Mouse (Mus musculus): ENCODE results near the gene Sh3bp5l. TPM values are rescaled to one million over a fixed set of nuclear protein-coding genes. Genes with fewer than 3 reads are reported as not detected.
"Not testable (repeated sequence)": the region's sequence is repeated elsewhere in the genome, so short reads cannot be mapped to it uniquely, and the experiment has no call there.

The Sh3bp5l gene
- polyA plus RNA-seq, 1 experiment: 64.5 TPM

DNA sequence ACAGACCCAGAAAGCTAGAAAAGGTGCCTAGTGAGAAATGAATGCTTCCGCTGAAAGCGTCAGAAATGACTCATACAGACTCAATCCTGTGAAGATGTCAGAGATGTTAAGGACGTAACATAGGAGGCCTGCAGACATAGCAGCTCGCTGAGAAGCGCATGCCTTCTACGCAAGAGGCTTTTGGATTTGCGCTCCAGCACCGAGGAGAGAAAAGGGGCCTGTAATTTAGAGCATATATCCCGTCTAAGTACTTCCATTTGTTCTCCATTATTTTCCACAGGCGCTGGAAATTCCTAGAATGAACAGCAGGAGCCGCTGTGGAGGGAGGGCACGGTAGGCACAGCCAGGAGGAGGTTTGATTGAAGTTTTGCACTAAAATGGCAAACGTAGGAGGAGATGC lies 29.5 kb upstream of the Sh3bp5l start:
- H3K27ac ChIP-seq (ENCODE audit: insufficient read depth, low read length): no peak overlapping the region
- peak; percentile 64 to 74 for DNase-seq
- WGBS: 17% methylated on average over 13 of the region's 13 CpGs

DNA sequence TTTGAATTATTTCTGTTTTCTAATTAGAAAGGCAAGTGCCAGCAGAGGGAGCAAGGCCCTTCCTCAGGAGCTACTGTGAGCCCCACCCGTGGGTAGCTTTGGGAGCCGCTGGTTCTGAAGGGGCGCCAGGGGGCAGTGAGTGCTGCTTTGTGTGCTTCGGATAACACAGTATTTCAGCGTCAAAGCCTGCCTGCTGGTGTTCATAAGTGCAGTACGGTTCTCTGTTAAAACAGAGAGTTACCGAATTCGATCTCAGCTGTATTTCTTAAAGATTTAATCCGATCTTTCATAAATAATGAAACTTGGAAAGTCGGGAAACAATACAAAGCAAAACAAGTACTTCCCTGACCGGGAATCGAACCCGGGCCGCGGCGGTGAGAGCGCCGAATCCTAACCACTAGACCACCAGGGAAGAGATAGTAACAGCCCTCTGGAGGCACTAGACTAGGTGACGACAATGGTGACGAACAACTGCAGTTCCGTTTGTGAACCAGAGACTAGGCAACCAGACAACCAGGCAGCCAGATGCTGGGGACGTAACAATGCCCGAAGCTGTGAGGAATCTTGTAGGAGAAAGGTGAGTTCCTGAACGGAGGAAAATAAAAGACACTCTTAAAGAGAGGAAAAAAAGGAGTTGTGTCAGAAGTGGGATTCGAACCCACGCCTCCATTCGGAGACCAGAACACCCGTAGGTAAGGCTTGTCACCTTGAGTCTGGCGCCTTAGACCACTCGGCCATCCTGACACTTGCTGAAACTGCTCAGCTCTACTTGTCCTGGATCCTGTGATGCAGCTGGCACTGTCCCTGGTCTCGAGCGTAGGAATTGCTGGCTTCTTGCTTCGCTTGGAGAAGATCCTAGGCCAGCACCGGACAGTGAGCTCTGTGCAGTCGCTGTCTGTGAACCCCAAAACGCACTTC lies 28.4 kb upstream of the Sh3bp5l start:
- TF ChIP-seq CTCF (IDR thresholded peaks at IDR 0.05; ENCODE audit: borderline replicate concordance, insufficient read depth, low read depth, low read length) (peak; percentile 55), POLR2A (IDR thresholded peaks at IDR 0.05; ENCODE audit: borderline replicate concordance, insufficient read depth, low read length) (no peak; the same call in 1 of the 2 replicates)
- DNase-seq: peak; percentile 97 to 99
- under 1% methylated on average over 36 of the region's 36 CpGs for WGBS
- Histone ChIP-seq H3K4me1 (ENCODE audit: control insufficient read depth, insufficient read depth, low read length) (no peaks in the 10 kb centered on the region), H3K27ac (ENCODE audit: insufficient read depth, low read length) (peak overlapping the region; percentile 10; the same call in 1 of the 2 replicates), H3K27me3 (ENCODE audit: control insufficient read depth, insufficient read depth, low read length) (no peaks in the 10 kb centered on the region), H3K4me3 (replicated peaks; ENCODE audit: insufficient read depth, low read depth, low read length) (peak overlapping the region; percentile 85)

More for the DNA sequence above, 29.5 kb upstream of the Sh3bp5l start:
- Histone ChIP-seq H3K4me3 (replicated peaks; ENCODE audit: insufficient read depth, low read depth, low read length) (peak overlapping the region; percentile 85), H3K4me1 (ENCODE audit: control insufficient read depth, insufficient read depth, low read length) (no peaks in the 10 kb centered on the region), H3K27me3 (ENCODE audit: control insufficient read depth, insufficient read depth, low read length) (no peaks in the 10 kb centered on the region)
- TF ChIP-seq POLR2A (IDR thresholded peaks at IDR 0.05; ENCODE audit: borderline replicate concordance, insufficient read depth, low read length): no peak
- TF ChIP-seq CTCF (IDR thresholded peaks at IDR 0.05; ENCODE audit: borderline replicate concordance, insufficient read depth, low read depth, low read length): peak; percentile 58

DNA sequence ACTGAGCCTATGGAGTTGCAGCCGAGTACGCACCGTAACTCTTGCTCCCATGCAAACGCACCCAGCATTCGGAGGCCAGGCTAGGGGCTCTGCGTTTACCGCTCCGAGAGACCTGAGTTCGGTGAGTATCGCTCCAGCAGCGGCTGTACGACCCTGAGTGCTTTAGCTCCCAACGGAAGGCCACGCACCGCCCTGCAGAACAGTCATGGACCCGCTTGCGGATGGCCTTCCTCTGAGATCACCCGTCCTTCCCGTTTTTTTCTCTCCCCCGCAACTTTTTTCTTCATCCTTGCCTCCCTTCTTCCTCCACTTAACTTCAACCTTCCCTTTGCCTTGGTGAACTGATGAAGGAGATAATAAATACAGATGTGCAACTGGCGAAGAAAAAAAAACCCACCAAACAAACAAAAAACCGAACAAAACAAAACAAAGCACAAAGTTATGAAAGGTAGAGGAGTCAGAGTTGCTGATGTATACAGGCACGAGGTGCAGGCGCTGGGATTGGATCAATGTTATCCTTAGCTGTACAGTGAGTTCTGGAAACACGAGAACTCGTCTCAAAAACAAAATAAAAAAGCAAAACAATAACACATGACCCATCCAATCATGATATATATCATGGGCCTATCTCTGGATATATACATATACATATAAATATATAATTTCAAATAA lies 27.6 kb upstream of the Sh3bp5l start:
- 1% methylated on average over 26 of the region's 26 CpGs for WGBS
- Histone ChIP-seq H3K27me3 (ENCODE audit: control insufficient read depth, insufficient read depth, low read length) (no peaks in the 10 kb centered on the region), H3K4me1 (ENCODE audit: control insufficient read depth, insufficient read depth, low read length) (no peaks in the 10 kb centered on the region), H3K27ac (ENCODE audit: insufficient read depth, low read length) (peak overlapping the region; percentile 10), H3K4me3 (replicated peaks; ENCODE audit: insufficient read depth, low read depth, low read length) (peak overlapping the region; percentile 85)
- no peak for DNase-seq
- TF ChIP-seq POLR2A (IDR thresholded peaks at IDR 0.05; ENCODE audit: borderline replicate concordance, insufficient read depth, low read length) (no peak), CTCF (IDR thresholded peaks at IDR 0.05; ENCODE audit: borderline replicate concordance, insufficient read depth, low read depth, low read length) (no peak)

DNA sequence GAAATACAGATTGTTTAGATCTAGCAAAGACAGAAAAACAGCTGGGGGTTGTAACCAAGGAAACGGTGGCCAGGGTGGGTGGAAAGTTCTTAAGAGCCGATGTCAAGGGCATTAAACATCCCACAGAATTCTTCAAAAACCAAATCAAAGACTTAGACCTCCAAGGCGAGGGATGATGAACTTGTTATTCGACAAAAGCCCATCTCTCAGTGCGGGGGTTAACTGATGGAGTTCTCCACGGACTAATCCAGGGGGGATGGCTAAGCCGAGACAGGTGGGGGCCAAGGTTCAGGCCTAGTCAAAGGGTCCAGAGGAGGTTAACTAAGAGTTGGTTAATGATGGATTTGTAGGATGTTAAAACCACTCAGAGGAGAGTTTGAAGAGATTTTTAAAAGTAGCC lies 26.9 kb upstream of the Sh3bp5l start:
- Histone ChIP-seq H3K4me1 (ENCODE audit: control insufficient read depth, insufficient read depth, low read length) (no peaks in the 10 kb centered on the region), H3K4me3 (replicated peaks; ENCODE audit: insufficient read depth, low read depth, low read length) (no peak overlapping the region), H3K27ac (ENCODE audit: insufficient read depth, low read length) (no peak overlapping the region), H3K27me3 (ENCODE audit: control insufficient read depth, insufficient read depth, low read length) (no peaks in the 10 kb centered on the region)
- DNase-seq: no peak
- TF ChIP-seq POLR2A (IDR thresholded peaks at IDR 0.05; ENCODE audit: borderline replicate concordance, insufficient read depth, low read length): no peak
- no peak for TF ChIP-seq CTCF (IDR thresholded peaks at IDR 0.05; ENCODE audit: borderline replicate concordance, insufficient read depth, low read depth, low read length)
- 20% methylated on average over 7 of the region's 7 CpGs for WGBS

DNA sequence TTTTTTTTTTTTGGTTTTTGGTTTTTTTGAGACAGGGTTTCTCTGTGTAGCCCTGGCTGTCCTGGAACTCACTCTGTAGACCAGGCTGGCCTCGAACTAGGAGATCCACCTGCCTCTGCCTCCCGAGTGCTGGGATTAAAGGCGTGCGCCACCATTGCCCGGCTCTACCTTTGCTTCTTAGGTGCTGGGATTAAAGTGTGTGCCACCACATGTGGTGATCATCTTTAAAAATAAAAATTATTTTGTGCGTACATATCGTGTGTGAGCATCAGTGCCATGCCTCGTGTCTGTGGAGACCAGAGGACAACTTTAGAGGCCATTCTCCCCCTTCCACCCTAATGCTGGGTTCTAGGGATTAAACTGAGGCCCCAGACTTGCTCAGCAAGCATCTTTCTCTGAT lies 25.2 kb upstream of the Sh3bp5l start:
- not testable (repeated sequence) for DNase-seq; H3K27ac ChIP-seq (ENCODE audit: insufficient read depth, low read length); H3K4me3 ChIP-seq (replicated peaks; ENCODE audit: insufficient read depth, low read depth, low read length); H3K27me3 ChIP-seq (ENCODE audit: control insufficient read depth, insufficient read depth, low read length); H3K4me1 ChIP-seq (ENCODE audit: control insufficient read depth, insufficient read depth, low read length)
- 94% methylated on average over 8 of the region's 8 CpGs for WGBS

DNA sequence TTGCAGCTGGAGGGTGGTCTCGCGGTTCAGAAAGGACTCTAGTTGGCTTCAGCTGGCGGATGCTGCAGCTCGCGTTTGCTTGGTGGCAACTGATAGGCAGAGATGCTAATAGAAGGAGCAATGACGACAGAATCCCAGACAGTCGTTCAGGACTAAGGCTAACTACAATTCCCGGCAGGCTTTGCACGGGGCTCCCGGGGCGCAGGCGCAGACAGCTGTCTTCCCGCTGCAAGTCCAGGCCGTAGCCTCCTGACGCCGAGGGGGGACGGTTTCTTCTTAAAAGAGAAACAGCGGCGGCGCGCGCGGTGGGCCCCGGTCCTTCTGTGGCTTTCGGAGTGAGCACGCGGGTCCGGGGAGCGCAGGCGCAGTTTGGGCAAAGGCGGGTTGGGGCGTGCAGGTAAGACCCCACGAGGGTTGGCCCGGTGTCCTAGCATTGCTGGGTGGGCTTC lies 23.6 kb upstream of the Sh3bp5l start, which contains the start of gene Zfp692:
Gene Zfp692, plus strand, starts transcription at position 210 of the 449 bp plus-strand sequence.
- Histone ChIP-seq H3K4me3 (replicated peaks; ENCODE audit: insufficient read depth, low read depth, low read length) (peak within 1 kb of the TSS; percentile 72), H3K27ac (ENCODE audit: insufficient read depth, low read length) (peak within 1 kb of the TSS; percentile 43; the same call in 1 of the 2 replicates), H3K4me1 (ENCODE audit: control insufficient read depth, insufficient read depth, low read length) (no peaks in the 10 kb centered on the region), H3K27me3 (ENCODE audit: control insufficient read depth, insufficient read depth, low read length) (no peaks in the 10 kb centered on the region)
- WGBS: under 1% methylated on average over 34 of the region's 34 CpGs
- peak; percentile 96 to 98 for DNase-seq
- TF ChIP-seq POLR2A (IDR thresholded peaks at IDR 0.05; ENCODE audit: borderline replicate concordance, insufficient read depth, low read length) (peak; percentile 43; the same call in 1 of the 2 replicates), CTCF (IDR thresholded peaks at IDR 0.05; ENCODE audit: borderline replicate concordance, insufficient read depth, low read depth, low read length) (no peak)

DNA sequence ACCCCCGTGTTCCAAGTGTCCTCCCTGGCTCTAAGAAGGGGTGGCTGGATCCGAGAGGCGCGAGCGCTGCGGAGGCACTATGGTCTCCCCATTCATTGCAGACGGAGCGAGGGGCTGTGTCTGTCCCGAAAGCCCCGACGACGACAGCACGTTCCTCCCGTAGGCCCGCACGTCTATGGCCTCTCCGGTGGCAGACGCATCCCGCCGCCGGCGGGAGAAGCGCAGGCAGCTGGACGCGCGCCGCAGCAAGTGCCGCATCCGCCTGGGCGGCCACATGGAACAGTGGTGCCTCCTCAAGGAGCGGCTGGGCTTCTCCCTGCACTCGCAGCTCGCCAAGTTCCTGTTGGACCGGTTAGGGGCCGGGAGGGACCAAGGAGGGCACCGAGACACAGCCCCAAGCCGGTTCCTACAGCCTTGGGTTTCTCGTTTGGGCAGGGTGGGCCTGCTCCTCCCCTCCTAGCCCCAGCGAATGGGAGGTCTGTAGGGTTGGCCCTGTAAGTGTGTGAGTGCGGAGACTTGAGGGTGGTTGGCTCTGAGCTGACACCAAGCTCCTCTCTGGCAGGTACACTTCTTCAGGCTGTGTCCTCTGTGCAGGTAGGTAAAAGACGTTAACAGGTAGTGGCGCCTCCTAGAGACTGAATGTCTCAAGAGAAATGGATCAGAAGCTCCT lies 23.0 kb upstream of the Sh3bp5l start:
- Histone ChIP-seq H3K27ac (ENCODE audit: insufficient read depth, low read length) (peak overlapping the region; percentile 43; the same call in 1 of the 2 replicates), H3K27me3 (ENCODE audit: control insufficient read depth, insufficient read depth, low read length) (no peaks in the 10 kb centered on the region), H3K4me3 (replicated peaks; ENCODE audit: insufficient read depth, low read depth, low read length) (peak overlapping the region; percentile 72), H3K4me1 (ENCODE audit: control insufficient read depth, insufficient read depth, low read length) (no peaks in the 10 kb centered on the region)
- WGBS: under 1% methylated on average over 42 of the region's 42 CpGs
- DNase-seq: peak; percentile 64 to 71
- TF ChIP-seq POLR2A (IDR thresholded peaks at IDR 0.05; ENCODE audit: borderline replicate concordance, insufficient read depth, low read length): no peak
- TF ChIP-seq CTCF (IDR thresholded peaks at IDR 0.05; ENCODE audit: borderline replicate concordance, insufficient read depth, low read depth, low read length): 0 out of 2 replicates have a peak, but pooled peaks have one; percentile 3

Measured in cerebellum, adult 2 months (tissue).